Mouse (Mus musculus) kidney, embryonic 14.5 days (tissue): Measurements from ENCODE around the gene Trmt2b. TPM values are rescaled to one million over a fixed set of nuclear protein-coding genes. Genes with fewer than 3 reads are reported as not detected.

Experiments used
- ATAC-seq: fragments of 200-750 bp; cut with Nextera tagmentation; 2 replicates; pipeline ENCODE4 v1.8.0; 2017; ENCODE audit warnings: moderate number of reproducible peaks, mild to moderate bottlenecking, moderate TSS enrichment, moderate library complexity; ENCODE audit not compliant: low FRiP score, low TSS enrichment
- H3K27ac ChIP-seq: fragments of 300-500 bp; sonication (generic); 2 replicates; pipeline ENCODE4 v1.5.1; 2014; ENCODE audit warnings: low read depth, mild to moderate bottlenecking, low read length, moderate library complexity, mixed read lengths
- H3K27me3 ChIP-seq: fragments of 300-500 bp; sonication (generic); 2 replicates; pipeline ENCODE4 v1.6.1; 2014; ENCODE audit warnings: mild to moderate bottlenecking, low read length; ENCODE audit not compliant: control insufficient read depth, insufficient read depth
- H3K36me3 ChIP-seq: fragments of 300-500 bp; sonication (generic); 2 replicates; pipeline ENCODE4 v1.6.1; 2014; ENCODE audit warnings: low read length, mixed read lengths; ENCODE audit not compliant: control insufficient read depth, insufficient read depth
- H3K4me1 ChIP-seq: fragments of 300-500 bp; sonication (generic); 2 replicates; pipeline ENCODE4 v1.6.1; 2014; ENCODE audit warnings: low read length, mixed read lengths; ENCODE audit not compliant: control insufficient read depth, insufficient read depth
- H3K4me2 ChIP-seq: fragments of 300-500 bp; sonication (generic); replicated peaks from 2 replicates; pipeline ENCODE4 v1.6.1; 2014; ENCODE audit warnings: low read depth, mild to moderate bottlenecking, low read length
- H3K4me3 ChIP-seq: fragments of 300-500 bp; sonication (generic); 2 replicates; pipeline ENCODE4 v1.5.1; 2014; ENCODE audit warnings: mild to moderate bottlenecking, low read length
- H3K9ac ChIP-seq: fragments of 300-500 bp; sonication (generic); 2 replicates; pipeline ENCODE4 v1.6.1; 2014; ENCODE audit warnings: low read depth, mild to moderate bottlenecking, low read length, moderate library complexity
- H3K9me3 ChIP-seq: fragments of 300-500 bp; sonication (generic); 2 replicates; pipeline ENCODE4 v1.6.1; 2016; ENCODE audit warnings: low read length; ENCODE audit not compliant: control insufficient read depth
- WGBS: fragments of 180-500 bp; shearing (Covaris S2); extraction: QIAGEN DNeasy Blood & Tissue Kit; methylation state at CpG from one replicate; pipeline ENCODE4 v1.1.7; 2014; 5-methylcytosine and 5-hydroxymethylcytosine counted together
- polyA plus RNA-seq: library from polyadenylated mRNA; unstranded; fragments of >200 nt; fragmentation: Nextera tagmentation; extraction: Ambion mirVana; gene quantifications from 2 replicates; pipeline ENCODE4 v1.2.1, GENCODE M21; 2014

Gene Trmt2b
- polyA plus RNA-seq, 1 experiment from 2014 or later, result 18.7 TPM

GRCm38 (mm10) chrX:134248202-134248601, 28.6 kb downstream of the Trmt2b start:
- no peak overlapping the region for H3K4me3 ChIP-seq
- no peaks in the 10 kb centered on the region for H3K27me3 ChIP-seq
- 79% methylated on average over 2 of the region's 2 CpGs for WGBS
- H3K4me1 ChIP-seq, result no peaks in the 10 kb centered on the region
- H3K4me2 ChIP-seq, result no peak overlapping the region
- H3K9ac ChIP-seq, result no peak overlapping the region
- no peaks in the 10 kb centered on the region for H3K36me3 ChIP-seq
- H3K9me3 ChIP-seq, result no peaks in the 10 kb centered on the region
- no peak for ATAC-seq
- no peak overlapping the region for H3K27ac ChIP-seq

- H3K27me3 ChIP-seq, result no peaks in the 10 kb centered on the region
- ATAC-seq, result no peak
- H3K4me3 ChIP-seq, result no peak overlapping the region
- no peaks in the 10 kb centered on the region for H3K36me3 ChIP-seq
- H3K4me2 ChIP-seq, result no peak overlapping the region
- H3K9ac ChIP-seq, result no peak overlapping the region
- 91% methylated on average over 10 of the region's 10 CpGs for WGBS
- H3K27ac ChIP-seq, result no peak overlapping the region
- no peaks in the 10 kb centered on the region for H3K4me1 ChIP-seq
- H3K9me3 ChIP-seq, result no peaks in the 10 kb centered on the region
Observed at GRCm38 (mm10) chrX:134245946-134246345, 30.8 kb downstream of the Trmt2b start.

- no peak for ATAC-seq
Observed at GRCm38 (mm10) chrX:134238266-134238665, 38.5 kb downstream of the Trmt2b start.

DNA sequence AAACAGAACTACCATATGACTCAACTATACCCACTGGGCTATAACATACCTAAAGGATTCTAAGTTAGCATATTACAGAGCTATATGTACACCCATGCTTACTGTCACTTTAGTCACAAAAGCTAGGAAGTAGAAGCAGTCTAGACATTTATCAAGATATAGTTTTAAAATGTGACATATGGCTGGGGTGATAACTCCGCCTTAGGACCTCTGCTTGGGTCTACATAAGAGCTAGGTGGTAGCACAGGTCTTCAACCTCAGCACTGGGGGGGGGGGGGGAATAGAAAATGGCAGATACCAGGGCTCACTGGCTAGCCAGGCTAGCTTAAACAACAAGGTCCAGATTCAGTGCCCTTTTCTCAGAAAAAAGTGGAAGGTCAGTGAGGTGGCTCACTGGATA, 43.7 kb downstream of the Trmt2b start:
- Histone ChIP-seq H3K4me1 (no peaks in the 10 kb centered on the region), H3K27ac (no peak overlapping the region), H3K36me3 (no peaks in the 10 kb centered on the region), H3K9ac (no peak overlapping the region), H3K4me2 (no peak overlapping the region), H3K9me3 (no peaks in the 10 kb centered on the region), H3K27me3 (no peaks in the 10 kb centered on the region), H3K4me3 (no peak overlapping the region)
- 93% methylated on average over 1 of the region's 1 CpGs for WGBS
- ATAC-seq, result no peak

More at GRCm38 (mm10) chrX:134238266-134238665, 38.5 kb downstream of the Trmt2b start:
- Histone ChIP-seq H3K4me3 (no peak overlapping the region), H3K4me1 (no peaks in the 10 kb centered on the region), H3K4me2 (no peak overlapping the region), H3K9ac (no peak overlapping the region), H3K27me3 (no peaks in the 10 kb centered on the region), H3K36me3 (no peaks in the 10 kb centered on the region; the same call in 1 of the 2 replicates), H3K9me3 (no peaks in the 10 kb centered on the region), H3K27ac (no peak overlapping the region)
- 94% methylated on average over 10 of the region's 10 CpGs for WGBS

DNA sequence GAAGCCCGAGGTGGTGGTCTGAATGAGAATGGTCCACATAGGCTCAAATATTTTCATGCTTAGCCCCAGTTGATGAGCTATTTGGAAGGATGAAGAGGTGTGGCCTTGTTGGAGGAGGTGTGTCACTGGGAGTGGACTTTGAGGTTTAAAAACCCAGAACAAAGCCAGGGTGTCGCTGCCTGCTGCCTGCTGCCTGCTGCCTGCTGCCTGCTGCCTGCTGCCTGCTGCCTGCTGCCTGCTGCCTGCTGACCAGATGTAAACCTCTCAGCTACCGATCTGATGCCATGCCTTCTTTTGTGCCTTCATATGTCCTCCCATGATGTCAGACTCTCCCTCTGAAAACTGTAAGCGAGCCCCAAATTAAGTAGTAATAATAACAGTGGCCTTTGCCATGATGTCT, 54.9 kb downstream of the Trmt2b start, which contains the start of gene Nox1:
TSS of gene Nox1 (minus strand) at position 101 of the 400 bp plus-strand sequence.
- no peaks in the 10 kb centered on the region for H3K4me1 ChIP-seq
- no peak within 1 kb of the TSS for H3K4me3 ChIP-seq
- H3K27me3 ChIP-seq, result no peaks in the 10 kb centered on the region
- H3K27ac ChIP-seq, result no peak within 1 kb of the TSS
- H3K9me3 ChIP-seq, result no peaks in the 10 kb centered on the region
- H3K9ac ChIP-seq, result no peak within 1 kb of the TSS
- ATAC-seq, result no peak
- WGBS, result 61% methylated on average over 4 of the region's 4 CpGs
- H3K36me3 ChIP-seq, result no peaks in the 10 kb centered on the region
- no peak within 1 kb of the TSS for H3K4me2 ChIP-seq

GRCm38 (mm10) chrX:134220618-134221017, 56.2 kb downstream of the Trmt2b start:
- H3K9ac ChIP-seq, result no peak overlapping the region
- H3K27me3 ChIP-seq, result no peaks in the 10 kb centered on the region
- H3K4me3 ChIP-seq, result no peak overlapping the region
- H3K36me3 ChIP-seq, result no peaks in the 10 kb centered on the region
- H3K27ac ChIP-seq, result no peak overlapping the region
- H3K9me3 ChIP-seq, result no peaks in the 10 kb centered on the region
- 65% methylated on average over 3 of the region's 3 CpGs for WGBS
- no peaks in the 10 kb centered on the region for H3K4me1 ChIP-seq
- H3K4me2 ChIP-seq, result no peak overlapping the region
- no peak for ATAC-seq

DNA sequence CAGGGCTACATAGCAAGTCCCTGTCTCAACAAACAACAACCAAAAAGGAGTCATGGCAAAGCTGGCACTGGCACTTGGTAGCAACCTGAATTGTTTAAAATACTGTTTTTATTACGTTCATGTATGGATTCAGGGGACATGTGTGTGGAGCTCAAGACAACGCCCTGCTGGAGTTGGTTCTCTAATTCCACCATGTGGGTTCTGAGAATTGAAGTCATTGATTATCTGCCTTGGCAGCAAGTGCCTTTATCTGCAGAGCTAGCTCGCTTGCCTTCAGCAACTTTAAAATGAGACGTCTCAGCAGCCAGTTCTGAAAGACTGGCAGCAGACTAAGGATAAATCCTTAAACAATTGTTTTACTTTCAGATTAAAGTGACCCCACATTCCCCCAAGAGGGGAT, 58.6 kb downstream of the Trmt2b start:
- Histone ChIP-seq H3K4me3 (no peak overlapping the region), H3K4me2 (no peak overlapping the region), H3K9ac (no peak overlapping the region), H3K27me3 (no peaks in the 10 kb centered on the region), H3K36me3 (no peaks in the 10 kb centered on the region), H3K4me1 (no peaks in the 10 kb centered on the region), H3K27ac (no peak overlapping the region), H3K9me3 (no peaks in the 10 kb centered on the region)
- ATAC-seq, result no peak
- 79% methylated on average over 4 of the region's 4 CpGs for WGBS

- 88% methylated on average over 7 of the region's 7 CpGs for WGBS
- Histone ChIP-seq H3K9me3 (no peaks in the 10 kb centered on the region), H3K4me1 (no peaks in the 10 kb centered on the region), H3K27ac (no peak overlapping the region), H3K4me3 (no peak overlapping the region), H3K9ac (no peak overlapping the region), H3K4me2 (no peak overlapping the region), H3K27me3 (no peaks in the 10 kb centered on the region), H3K36me3 (no peaks in the 10 kb centered on the region)
- no peak for ATAC-seq
Observed at GRCm38 (mm10) chrX:134211151-134211642, 65.6 kb downstream of the Trmt2b start.

DNA sequence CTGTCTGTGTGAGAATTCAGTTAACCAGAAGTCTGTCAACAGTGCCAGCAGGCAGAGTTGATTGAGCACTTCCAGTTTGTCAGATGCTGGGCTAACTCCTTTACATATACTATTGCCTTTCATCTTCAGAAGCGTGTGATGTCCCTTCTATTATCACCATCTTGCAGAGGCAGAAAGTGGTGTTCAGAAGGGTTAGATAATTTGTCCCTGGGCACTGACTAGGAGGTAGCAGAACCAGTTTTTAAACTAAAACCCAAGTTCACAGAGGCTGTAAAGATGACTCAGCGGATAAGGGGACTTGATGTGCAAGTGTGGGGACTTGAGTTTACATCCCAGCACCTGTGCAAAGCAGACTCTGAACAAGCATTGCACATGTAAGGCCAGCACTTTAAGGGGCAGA, 68.3 kb downstream of the Trmt2b start:
- Histone ChIP-seq H3K4me2 (no peak overlapping the region), H3K36me3 (no peaks in the 10 kb centered on the region), H3K9me3 (no peaks in the 10 kb centered on the region), H3K4me1 (no peaks in the 10 kb centered on the region), H3K9ac (no peak overlapping the region), H3K27me3 (no peaks in the 10 kb centered on the region), H3K27ac (no peak overlapping the region), H3K4me3 (no peak overlapping the region)
- 73% methylated on average over 2 of the region's 2 CpGs for WGBS
- ATAC-seq, result no peak
